Comparison of ENCODE assay signal across 8 mouse cellular contexts in genomic region chr9:21927208-21927753, GRCm38 (mm10). TPM values are rescaled to one million over a fixed set of nuclear protein-coding genes. Genes with fewer than 3 reads are reported as not detected.
DNase-seq lines count a peak whose midpoint lies in the region; ATAC-seq and TF ChIP-seq lines count a peak whose summit lies in the region.

TSS of gene Ccdc159 (plus strand) at chr9:21927471.
TSS of gene Tmem205 (minus strand) at chr9:21927556.

- H3K4me2 ChIP-seq in forebrain, embryonic 16.5 days (ENCODE audit: low read length), result peak within 1 kb of the TSS; percentile 66
- H3K4me2 ChIP-seq in liver, postnatal 0 days (ENCODE audit: low read depth, low read length), result peak within 1 kb of the TSS; percentile 72
- peak within 1 kb of the TSS; percentile 59 for H3K4me2 ChIP-seq in neural tube, embryonic 15.5 days

- H3K9ac ChIP-seq in forebrain, embryonic 16.5 days (replicated peaks; ENCODE audit: low read depth, low read length), result peak within 1 kb of the TSS; percentile 78
- H3K9ac ChIP-seq in liver, postnatal 0 days (replicated peaks), result peak within 1 kb of the TSS; percentile 59
- peak within 1 kb of the TSS; percentile 71 for H3K9ac ChIP-seq in neural tube, embryonic 15.5 days (replicated peaks)

- H3K4me3 ChIP-seq in cerebellum, adult 2 months (replicated peaks; ENCODE audit: insufficient read depth, low read depth, low read length), result peak within 1 kb of the TSS; percentile 74
- H3K4me3 ChIP-seq in forebrain, embryonic 16.5 days (replicated peaks; ENCODE audit: low read length), result peak within 1 kb of the TSS; percentile 58
- peak within 1 kb of the TSS; percentile 45 for H3K4me3 ChIP-seq in liver, postnatal 0 days (ENCODE audit: low read depth, low read length)
- peak within 1 kb of the TSS; percentile 52 for H3K4me3 ChIP-seq in neural tube, embryonic 15.5 days (replicated peaks)

- no peaks in the 10 kb centered on the region for H3K9me3 ChIP-seq in forebrain, embryonic 16.5 days (ENCODE audit: control insufficient read depth, low read length)
- no peaks in the 10 kb centered on the region for H3K9me3 ChIP-seq in liver, postnatal 0 days (ENCODE audit: low read length)
- H3K9me3 ChIP-seq in neural tube, embryonic 15.5 days (replicated peaks), result no peaks in the 10 kb centered on the region

- TF ChIP-seq POLR2A in cerebellum, adult 2 months (IDR thresholded peaks at IDR 0.05; ENCODE audit: borderline replicate concordance, insufficient read depth, low read length), result peak; percentile 87

- TF ChIP-seq CTCF in cerebellum, adult 2 months (IDR thresholded peaks at IDR 0.05; ENCODE audit: borderline replicate concordance, insufficient read depth, low read depth, low read length), result no peak
- TF ChIP-seq CTCF in liver, postnatal 0 days (IDR thresholded peaks at IDR 0.05; ENCODE audit: low read depth), result no peak

- intact Hi-C loops in heart, postnatal 25 days (cut with DNase I), result no loop called here

- H3K27me3 ChIP-seq in cerebellum, adult 2 months (ENCODE audit: control insufficient read depth, insufficient read depth, low read length), result no peaks in the 10 kb centered on the region
- H3K27me3 ChIP-seq in forebrain, embryonic 16.5 days (replicated peaks; ENCODE audit: control insufficient read depth, insufficient read depth, low read length), result no peaks in the 10 kb centered on the region
- no peaks in the 10 kb centered on the region for H3K27me3 ChIP-seq in liver, postnatal 0 days (ENCODE audit: insufficient read depth, low read length)
- no peaks in the 10 kb centered on the region for H3K27me3 ChIP-seq in neural tube, embryonic 15.5 days (replicated peaks)

- DNase-seq in MN1 (ENCODE audit: low spot score), result peak; percentile 91
- peak; percentile 93 to 98 for DNase-seq in cerebellum, adult 2 months
- peak; percentile 94 for DNase-seq in heart, postnatal 25 days (ENCODE audit: low spot score)
- DNase-seq in layer of hippocampus, adult 11-12 months (ENCODE audit: low spot score), result peak; percentile 94
- peak; percentile 86 for DNase-seq in liver, postnatal 0 days
- peak; percentile 12 for DNase-seq in thymus, postnatal 14 days

- peaks cover 14% of the 10 kb centered on the region for H3K4me1 ChIP-seq in cerebellum, adult 2 months (ENCODE audit: control insufficient read depth, insufficient read depth, low read length)
- H3K4me1 ChIP-seq in forebrain, embryonic 16.5 days (replicated peaks; ENCODE audit: control insufficient read depth, insufficient read depth, low read length), result peaks cover 14% of the 10 kb centered on the region
- peaks cover 30% of the 10 kb centered on the region for H3K4me1 ChIP-seq in liver, postnatal 0 days (ENCODE audit: insufficient read depth)
- peaks cover 18% of the 10 kb centered on the region for H3K4me1 ChIP-seq in neural tube, embryonic 15.5 days

- under 1% methylated on average over 28 of the region's 28 CpGs for WGBS in cerebellum, adult 2 months
- under 1% methylated on average over 28 of the region's 28 CpGs for WGBS in forebrain, embryonic 16.5 days
- under 1% methylated on average over 28 of the region's 28 CpGs for WGBS in liver, postnatal 0 days (ENCODE audit: insufficient replicate concordance)
- under 1% methylated on average over 28 of the region's 28 CpGs for WGBS in neural tube, embryonic 15.5 days

- H3K36me3 ChIP-seq in forebrain, embryonic 16.5 days (ENCODE audit: control insufficient read depth, insufficient read depth), result no peaks in the 10 kb centered on the region
- no peaks in the 10 kb centered on the region for H3K36me3 ChIP-seq in liver, postnatal 0 days (replicated peaks; ENCODE audit: insufficient read depth, low read length)
- no peaks in the 10 kb centered on the region for H3K36me3 ChIP-seq in neural tube, embryonic 15.5 days

- peak; percentile 65 for TF ChIP-seq EP300 in liver, postnatal 0 days (IDR thresholded peaks at IDR 0.05; ENCODE audit: low read depth)

- ATAC-seq in forebrain, embryonic 16.5 days, result peak; percentile 96
- peak; percentile 88 for ATAC-seq in liver, postnatal 0 days
- ATAC-seq in neural tube, embryonic 15.5 days (ENCODE audit: low FRiP score), result peak; percentile 96

- peak within 1 kb of the TSS; percentile 2; the same call in 1 of the 2 replicates for H3K27ac ChIP-seq in cerebellum, adult 2 months (ENCODE audit: insufficient read depth, low read length)
- H3K27ac ChIP-seq in forebrain, embryonic 16.5 days (ENCODE audit: low read length), result peak within 1 kb of the TSS; percentile 62
- H3K27ac ChIP-seq in liver, postnatal 0 days (ENCODE audit: low read depth), result peak within 1 kb of the TSS; percentile 92
- H3K27ac ChIP-seq in neural tube, embryonic 15.5 days (replicated peaks), result peak within 1 kb of the TSS; percentile 80

RNA-seq across cellular contexts. Expression of gene Ccdc159, which starts in this region (rescaled TPM):
- 14.7 and 16.6 TPM in 2 replicates for polyA plus RNA-seq in cerebellum, adult 2 months (2012; rRNA removed)
- 5.4 and 11.9 TPM in 2 replicates for polyA plus RNA-seq in forebrain, embryonic 16.5 days (2015; fragmentation: Nextera tagmentation; extraction: Ambion mirVana)
- 1 to 10 TPM; 1.8 to 2.8 TPM for total RNA-seq in heart, postnatal 25 days (2021)
- 0.81 and 1.1 TPM in 2 replicates for polyA plus RNA-seq in liver, postnatal 0 days (2015; fragmentation: Nextera tagmentation; extraction: Ambion mirVana)
- 8.9 and 10.0 TPM in 2 replicates for polyA plus RNA-seq in neural tube, embryonic 15.5 days (2015; fragmentation: Nextera tagmentation; extraction: Ambion mirVana)

RNA-seq across cellular contexts. Expression of gene Tmem205, which starts in this region (rescaled TPM):
- polyA plus RNA-seq in cerebellum, adult 2 months (2012; rRNA removed), result 62.5 and 64.1 TPM in 2 replicates
- polyA plus RNA-seq in forebrain, embryonic 16.5 days (2015; fragmentation: Nextera tagmentation; extraction: Ambion mirVana), result 47.7 and 54.8 TPM in 2 replicates
- 10 to 100 TPM; 39.4 to 46.2 TPM for total RNA-seq in heart, postnatal 25 days (2021)
- 222 and 246 TPM in 2 replicates for polyA plus RNA-seq in liver, postnatal 0 days (2015; fragmentation: Nextera tagmentation; extraction: Ambion mirVana)
- 52.8 and 54.6 TPM in 2 replicates for polyA plus RNA-seq in neural tube, embryonic 15.5 days (2015; fragmentation: Nextera tagmentation; extraction: Ambion mirVana)

Comparison
In these comparisons a context has a peak if more than half of its experiments do, and no peak if none do; other contexts are left out.
1. Peak in every context shown above with its lines: DNase-seq, ATAC-seq, H3K4me3 ChIP-seq and H3K27ac ChIP-seq.
2. DNase-seq: peak in every context shown above with its lines; median percentile 96 in cerebellum, adult 2 months; 94 in heart, postnatal 25 days; 94 in layer of hippocampus, adult 11-12 months; 91 in MN1; 86 in liver, postnatal 0 days; 12 in thymus, postnatal 14 days.
3. H3K27ac ChIP-seq: peak in every context shown above with its lines; median percentile 92 in liver, postnatal 0 days; 80 in neural tube, embryonic 15.5 days; 62 in forebrain, embryonic 16.5 days; 2 in cerebellum, adult 2 months.